ENCODE assay signal across 7 mouse cellular contexts in genomic region chr2:91725476-91725875, GRCm38 (mm10). TPM values are rescaled to one million over a fixed set of nuclear protein-coding genes. Genes with fewer than 3 reads are reported as not detected.
DNase-seq lines count a peak whose midpoint lies in the region; ATAC-seq and TF ChIP-seq lines count a peak whose summit lies in the region.
"Not testable (repeated sequence)": the region's sequence is repeated elsewhere in the genome, so short reads cannot be mapped to it uniquely, and the experiment has no call there.

No protein-coding gene starts in this region.

- WGBS in liver, embryonic 13.5 days (ENCODE audit: insufficient replicate concordance) = 14% methylated on average over 4 of the region's 4 CpGs
- 22% methylated on average over 4 of the region's 4 CpGs for whole genome bisulfite sequencing in liver, postnatal 0 days (ENCODE audit: insufficient replicate concordance)

- not testable (repeated sequence) for H3K36me3 ChIP-seq in liver, embryonic 13.5 days; liver, postnatal 0 days (replicated peaks; ENCODE audit: insufficient read depth, low read length)

- peaks cover 48% of the 10 kb centered on the region for H3K4me1 ChIP-seq in bone marrow macrophage, adult 2 months (ENCODE audit: control insufficient read depth, insufficient read depth, low read length)
- H3K4me1 ChIP-seq in liver, embryonic 13.5 days (replicated peaks) = peaks cover 17% of the 10 kb centered on the region
- not testable (repeated sequence) for H3K4me1 ChIP-seq in liver, postnatal 0 days (ENCODE audit: insufficient read depth)

- not testable (repeated sequence) for TF ChIP-seq POLR2A in bone marrow macrophage, adult 2 months (IDR thresholded peaks at IDR 0.05; ENCODE audit: borderline replicate concordance, low read depth, low read length)

- not testable (repeated sequence) for H3K4me3 ChIP-seq in bone marrow macrophage, adult 2 months (ENCODE audit: insufficient read depth, low read length); liver, embryonic 13.5 days (replicated peaks); liver, postnatal 0 days (ENCODE audit: low read depth, low read length)

- peak overlapping the region; percentile 87 for H3K27ac ChIP-seq in bone marrow macrophage, adult 2 months (ENCODE audit: insufficient read depth, low read depth, low read length)
- H3K27ac ChIP-seq in liver, embryonic 13.5 days = peak overlapping the region; percentile 30; the same call in 1 of the 2 replicates
- H3K27ac ChIP-seq in liver, postnatal 0 days (ENCODE audit: low read depth) = peak overlapping the region; percentile 64; the same call in 1 of the 2 replicates

- not testable (repeated sequence) for TF ChIP-seq EP300 in liver, postnatal 0 days (IDR thresholded peaks at IDR 0.05; ENCODE audit: low read depth)

- not testable (repeated sequence) for H3K9me3 ChIP-seq in liver, embryonic 13.5 days (replicated peaks); liver, postnatal 0 days (ENCODE audit: low read length)

- peak overlapping the region; percentile 25; the same call in 1 of the 2 replicates for H3K4me2 ChIP-seq in liver, embryonic 13.5 days
- H3K4me2 ChIP-seq in liver, postnatal 0 days (ENCODE audit: low read depth, low read length) = not testable (repeated sequence)

- not testable (repeated sequence) for H3K9ac ChIP-seq in liver, embryonic 13.5 days; liver, postnatal 0 days (replicated peaks)

- DNase-seq in induced T-regulatory cell, adult 2 months (ENCODE audit: low read depth) = peak; percentile 35
- peak; percentile 20 for DNase-seq in liver, embryonic 13.5 days
- not testable (repeated sequence) for DNase-seq in liver, postnatal 0 days
- DNase-seq in spleen, postnatal 10 days (ENCODE audit: low spot score in 2 of 2) = peak; percentile 16 to 26
- peak; percentile 37 for DNase-seq in thymus, postnatal 14 days

- TF ChIP-seq CTCF in bone marrow macrophage, adult 2 months (IDR thresholded peaks at IDR 0.05; ENCODE audit: low read depth, low read length); liver, postnatal 0 days (IDR thresholded peaks at IDR 0.05; ENCODE audit: low read depth): not testable (repeated sequence)

- not testable (repeated sequence) for H3K27me3 ChIP-seq in liver, embryonic 13.5 days; liver, postnatal 0 days (ENCODE audit: insufficient read depth, low read length)

- peak; percentile 13 for ATAC-seq in CD4-positive, CD25-positive, alpha-beta regulatory T cell, adult 4 months
- peak; percentile 58 for ATAC-seq in liver, embryonic 13.5 days (ENCODE audit: low read depth)
- not testable (repeated sequence) for ATAC-seq in liver, postnatal 0 days

RNA-seq across cellular contexts. Expression of gene Ambra1, which starts 4.5 kb away (rescaled TPM):
- 10 to 100 TPM; 31.0 to 58.3 TPM for polyA plus RNA-seq in CD4-positive, CD25-positive, alpha-beta regulatory T cell, adult 4 months (2017; shearing (Covaris generic))
- 24.0 and 26.3 TPM in 2 replicates for polyA plus RNA-seq in bone marrow macrophage, adult 2 months (2012; ENCODE audit: insufficient read depth, insufficient read length, missing spikeins)
- 4.6 and 5.8 TPM in 2 replicates for polyA plus RNA-seq in liver, embryonic 13.5 days (2015; fragmentation: Nextera tagmentation; extraction: Ambion mirVana)
- 3.2 and 3.5 TPM in 2 replicates for polyA plus RNA-seq in liver, postnatal 0 days (2015; fragmentation: Nextera tagmentation; extraction: Ambion mirVana)

RNA-seq across cellular contexts. Expression of gene Harbi1, which starts 14.8 kb away (rescaled TPM):
- polyA plus RNA-seq in CD4-positive, CD25-positive, alpha-beta regulatory T cell, adult 4 months (2017; shearing (Covaris generic)) = 10 to 100 TPM; 16.2 to 21.4 TPM
- 4.8 and 4.9 TPM in 2 replicates for polyA plus RNA-seq in bone marrow macrophage, adult 2 months (2012; ENCODE audit: insufficient read depth, insufficient read length, missing spikeins)
- polyA plus RNA-seq in liver, embryonic 13.5 days (2015; fragmentation: Nextera tagmentation; extraction: Ambion mirVana) = 8.0 and 8.5 TPM in 2 replicates
- 7.7 and 8.0 TPM in 2 replicates for polyA plus RNA-seq in liver, postnatal 0 days (2015; fragmentation: Nextera tagmentation; extraction: Ambion mirVana)

RNA-seq across cellular contexts. Expression of gene Atg13, which starts 15.1 kb away (rescaled TPM):
- polyA plus RNA-seq in CD4-positive, CD25-positive, alpha-beta regulatory T cell, adult 4 months (2017; shearing (Covaris generic)) = 10 to 100 TPM; 28.7 to 34.9 TPM
- polyA plus RNA-seq in bone marrow macrophage, adult 2 months (2012; ENCODE audit: insufficient read depth, insufficient read length, missing spikeins) = 28.8 and 35.7 TPM in 2 replicates
- polyA plus RNA-seq in liver, embryonic 13.5 days (2015; fragmentation: Nextera tagmentation; extraction: Ambion mirVana) = 10.6 and 12.5 TPM in 2 replicates
- polyA plus RNA-seq in liver, postnatal 0 days (2015; fragmentation: Nextera tagmentation; extraction: Ambion mirVana) = 8.6 and 9.0 TPM in 2 replicates

Comparison
In these comparisons a context has a peak if more than half of its experiments do, and no peak if none do; other contexts are left out.
1. H3K27ac ChIP-seq: peak in every context shown above with its lines; median percentile 87 in bone marrow macrophage, adult 2 months; 64 in liver, postnatal 0 days; 30 in liver, embryonic 13.5 days.